Mouse (Mus musculus): Measurements from ENCODE around the gene Cd151. TPM values are rescaled to one million over a fixed set of nuclear protein-coding genes. Genes with fewer than 3 reads are reported as not detected.

Cd151 gene
- polyA plus RNA-seq, 1 experiment from 2014 or later = 14.0 TPM

DNA sequence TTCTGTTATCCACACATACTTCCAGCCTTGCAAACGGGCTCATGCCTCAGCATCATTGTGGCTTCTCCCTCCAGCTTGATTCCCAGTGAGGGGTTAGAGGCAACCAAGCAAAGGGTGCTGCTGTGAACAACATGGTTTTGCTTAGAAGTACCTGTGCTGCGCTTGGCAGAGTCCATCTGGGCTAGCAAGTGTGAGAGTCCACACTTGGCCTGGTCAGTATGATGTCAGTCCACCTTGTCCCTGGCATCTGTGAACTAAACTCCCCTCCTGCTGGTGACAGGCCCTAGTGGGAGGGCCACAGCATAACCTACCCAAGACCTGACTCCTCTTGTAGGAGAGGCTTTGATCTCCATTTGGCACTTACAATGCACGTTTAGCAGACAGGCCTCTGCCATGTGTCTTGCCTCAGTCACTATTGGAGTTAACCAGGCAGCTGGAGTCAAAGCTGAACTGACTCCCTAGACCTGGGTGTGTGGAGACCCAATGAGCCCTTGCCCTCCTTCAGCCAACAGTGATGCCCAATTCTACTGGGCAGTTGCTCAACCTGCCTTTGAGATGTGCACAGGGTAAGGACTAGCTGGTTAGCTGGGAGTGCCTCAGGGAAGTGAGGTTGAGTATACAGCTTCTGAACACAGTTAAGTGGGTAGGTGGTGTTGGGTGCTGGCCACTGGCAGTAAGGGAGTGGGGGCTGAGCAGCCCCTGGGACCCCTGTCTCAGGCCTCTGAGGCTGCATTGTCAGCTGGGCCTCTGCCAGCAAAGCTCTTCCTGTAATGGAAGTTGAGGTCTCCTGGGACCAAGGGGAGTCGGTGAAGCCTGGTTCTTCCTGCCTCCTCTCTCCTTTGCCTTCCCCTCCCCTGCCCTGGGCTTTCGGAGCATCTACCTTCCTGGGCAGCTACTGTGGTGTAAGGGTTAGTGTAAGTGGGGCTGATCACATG, 17.3 kb downstream of the Cd151 start:
- Histone ChIP-seq H3K27ac (no peak overlapping the region), H3K36me3 (0 out of 2 replicates have a peak, but pooled peaks cover 3% of the 10 kb centered on the region), H3K4me3 (no peak overlapping the region), H3K9me3 (replicated peaks) (no peaks in the 10 kb centered on the region), H3K4me1 (peaks cover 23% of the 10 kb centered on the region), H3K27me3 (ENCODE audit: low read depth, poor library complexity, severe bottlenecking) (peaks cover 39% of the 10 kb centered on the region)
- no peak for DNase-seq (ENCODE audit: low spot score)
- WGBS = 78% methylated on average over 5 of the region's 5 CpGs

- Histone ChIP-seq H3K36me3 (0 out of 2 replicates have a peak, but pooled peaks cover 3% of the 10 kb centered on the region), H3K4me1 (peaks cover 23% of the 10 kb centered on the region), H3K27ac (no peak overlapping the region), H3K27me3 (ENCODE audit: low read depth, poor library complexity, severe bottlenecking) (peaks cover 39% of the 10 kb centered on the region), H3K9me3 (replicated peaks) (no peaks in the 10 kb centered on the region), H3K4me3 (no peak overlapping the region)
- WGBS = 74% methylated on average over 2 of the region's 2 CpGs
- DNase-seq (ENCODE audit: low spot score) = no peak
These were observed 18.0 kb downstream of the Cd151 start for GRCm38 (mm10) chr7:141485186-141485585.

GRCm38 (mm10) chr7:141485606-141486005, 18.4 kb downstream of the Cd151 start:
- Histone ChIP-seq H3K27me3 (ENCODE audit: low read depth, poor library complexity, severe bottlenecking) (peaks cover 39% of the 10 kb centered on the region), H3K4me1 (peaks cover 23% of the 10 kb centered on the region), H3K27ac (no peak overlapping the region), H3K9me3 (replicated peaks) (no peaks in the 10 kb centered on the region), H3K36me3 (0 out of 2 replicates have a peak, but pooled peaks cover 3% of the 10 kb centered on the region), H3K4me3 (no peak overlapping the region)
- no peak for DNase-seq (ENCODE audit: low spot score)
- WGBS = 89% methylated on average over 2 of the region's 2 CpGs

DNA sequence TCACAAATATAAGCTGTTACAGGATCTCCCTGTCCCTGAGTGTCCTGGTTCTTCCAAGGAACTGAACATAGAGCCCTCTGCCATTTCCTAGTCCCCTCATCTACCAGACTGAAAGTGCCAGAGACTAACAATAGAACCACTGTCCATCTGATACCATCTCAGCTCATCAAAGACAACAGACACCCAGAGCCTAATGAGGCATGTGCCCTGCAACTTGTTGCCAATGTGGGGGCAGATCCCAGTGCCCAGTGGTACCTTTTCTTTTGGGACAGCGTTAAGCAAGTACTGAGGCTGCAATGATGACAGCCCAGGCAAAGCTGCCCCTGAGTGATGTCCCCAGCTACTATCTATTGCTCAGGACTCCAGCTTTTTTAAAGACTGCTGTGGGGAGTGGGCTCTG, 19.0 kb downstream of the Cd151 start:
- 0 out of 2 replicates have a peak, but pooled peaks cover 3% of the 10 kb centered on the region for H3K36me3 ChIP-seq
- H3K4me1 ChIP-seq = peaks cover 16% of the 10 kb centered on the region
- no peak for DNase-seq (ENCODE audit: low spot score)
- no peak overlapping the region for H3K4me3 ChIP-seq
- H3K27me3 ChIP-seq (ENCODE audit: low read depth, poor library complexity, severe bottlenecking) = peaks cover 35% of the 10 kb centered on the region
- 94% methylated on average over 1 of the region's 1 CpGs for WGBS
- no peaks in the 10 kb centered on the region for H3K9me3 ChIP-seq (replicated peaks)
- no peak overlapping the region for H3K27ac ChIP-seq

GRCm38 (mm10) chr7:141487141-141487540, 19.9 kb downstream of the Cd151 start:
- Histone ChIP-seq H3K4me3 (no peak overlapping the region), H3K27me3 (ENCODE audit: low read depth, poor library complexity, severe bottlenecking) (peaks cover 26% of the 10 kb centered on the region), H3K4me1 (peaks cover 7% of the 10 kb centered on the region), H3K9me3 (replicated peaks) (no peaks in the 10 kb centered on the region), H3K36me3 (peaks cover 8% of the 10 kb centered on the region), H3K27ac (no peak overlapping the region)
- WGBS = 84% methylated on average over 7 of the region's 7 CpGs
- DNase-seq (ENCODE audit: low spot score) = no peak

DNA sequence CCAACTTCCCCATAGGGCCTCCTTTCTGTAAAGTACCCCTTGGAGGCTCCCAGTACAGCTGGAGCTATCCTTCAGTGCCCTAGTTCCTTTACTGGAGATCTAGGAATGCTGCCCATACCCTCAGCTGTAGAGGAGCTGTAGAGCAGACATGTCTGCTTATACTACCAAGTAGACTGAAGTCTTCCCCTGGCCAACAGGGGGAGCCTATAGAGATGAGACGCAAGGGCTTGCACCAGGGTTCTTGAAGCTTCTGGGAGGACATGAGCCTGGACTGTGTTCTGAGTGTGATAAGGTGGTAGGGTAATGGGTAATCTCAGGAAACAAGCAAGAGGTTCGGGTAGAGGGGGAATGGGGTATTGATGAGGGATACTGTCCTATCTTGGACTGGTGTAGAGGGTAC, 24.0 kb downstream of the Cd151 start:
- no peak overlapping the region for H3K4me3 ChIP-seq
- H3K27me3 ChIP-seq (ENCODE audit: low read depth, poor library complexity, severe bottlenecking) = no peaks in the 10 kb centered on the region
- no peak overlapping the region for H3K27ac ChIP-seq
- no peak for DNase-seq (ENCODE audit: low spot score)
- H3K9me3 ChIP-seq (replicated peaks) = no peaks in the 10 kb centered on the region
- peaks cover 29% of the 10 kb centered on the region for H3K36me3 ChIP-seq
- WGBS = 81% methylated on average over 2 of the region's 2 CpGs
- no peaks in the 10 kb centered on the region for H3K4me1 ChIP-seq

DNA sequence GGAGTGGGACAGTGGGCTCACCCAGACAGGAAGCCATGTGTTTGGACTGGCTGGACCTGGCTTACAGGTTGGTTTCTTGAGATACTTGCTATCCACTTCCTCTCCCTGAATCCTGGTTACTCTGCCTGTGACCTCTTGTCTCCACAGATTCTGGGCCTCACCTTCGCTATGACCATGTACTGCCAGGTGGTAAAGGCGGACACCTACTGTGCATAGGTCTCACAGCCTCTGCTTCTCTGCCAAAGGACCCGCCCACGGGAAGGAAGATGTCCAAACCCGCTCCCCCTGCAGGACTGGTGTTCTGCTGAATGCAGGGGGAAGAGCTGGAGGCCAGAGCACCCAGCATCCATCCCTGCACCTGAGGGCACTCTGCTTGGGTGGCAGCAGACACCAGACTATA, 25.5 kb downstream of the Cd151 start:
- 93% methylated on average over 5 of the region's 5 CpGs for WGBS
- Histone ChIP-seq H3K27me3 (ENCODE audit: low read depth, poor library complexity, severe bottlenecking) (no peaks in the 10 kb centered on the region), H3K4me3 (no peak overlapping the region), H3K27ac (no peak overlapping the region), H3K4me1 (no peaks in the 10 kb centered on the region), H3K9me3 (replicated peaks) (no peaks in the 10 kb centered on the region), H3K36me3 (peaks cover 32% of the 10 kb centered on the region)
- no peak for DNase-seq (ENCODE audit: low spot score)

DNA sequence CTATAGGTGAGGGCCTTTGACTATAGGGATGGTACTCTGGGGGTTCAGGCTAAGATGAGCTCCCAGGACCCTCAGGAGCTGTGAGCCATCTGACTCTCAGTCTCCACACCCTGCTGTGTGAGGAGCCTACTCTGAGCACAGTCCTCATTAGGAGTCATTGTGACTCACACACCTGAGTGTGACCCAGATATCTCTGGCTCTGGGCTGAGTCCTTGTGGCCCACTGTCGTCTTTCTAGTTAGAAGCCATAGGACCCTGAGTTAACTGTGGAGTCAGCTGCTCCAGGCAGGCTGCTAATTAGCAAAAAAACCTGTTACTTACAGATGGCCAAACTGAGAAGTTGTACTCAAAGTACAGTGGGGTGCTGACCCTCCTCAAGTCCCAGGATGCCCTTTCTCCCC, 26.5 kb downstream of the Cd151 start:
- Histone ChIP-seq H3K36me3 (peaks cover 32% of the 10 kb centered on the region), H3K27ac (no peak overlapping the region), H3K9me3 (replicated peaks) (no peaks in the 10 kb centered on the region), H3K4me3 (no peak overlapping the region), H3K27me3 (ENCODE audit: low read depth, poor library complexity, severe bottlenecking) (no peaks in the 10 kb centered on the region), H3K4me1 (no peaks in the 10 kb centered on the region)
- WGBS = 87% methylated on average over 1 of the region's 1 CpGs
- DNase-seq (ENCODE audit: low spot score) = no peak

- peaks cover 44% of the 10 kb centered on the region for H3K36me3 ChIP-seq
- no peak for DNase-seq (ENCODE audit: low spot score)
- H3K4me3 ChIP-seq = no peak overlapping the region
- no peaks in the 10 kb centered on the region for H3K9me3 ChIP-seq (replicated peaks)
- H3K4me1 ChIP-seq = no peaks in the 10 kb centered on the region
- H3K27me3 ChIP-seq (ENCODE audit: low read depth, poor library complexity, severe bottlenecking) = no peaks in the 10 kb centered on the region
- H3K27ac ChIP-seq = no peak overlapping the region
- 84% methylated on average over 2 of the region's 2 CpGs for WGBS
These were observed 28.2 kb downstream of the Cd151 start for GRCm38 (mm10) chr7:141495379-141495778.

DNA sequence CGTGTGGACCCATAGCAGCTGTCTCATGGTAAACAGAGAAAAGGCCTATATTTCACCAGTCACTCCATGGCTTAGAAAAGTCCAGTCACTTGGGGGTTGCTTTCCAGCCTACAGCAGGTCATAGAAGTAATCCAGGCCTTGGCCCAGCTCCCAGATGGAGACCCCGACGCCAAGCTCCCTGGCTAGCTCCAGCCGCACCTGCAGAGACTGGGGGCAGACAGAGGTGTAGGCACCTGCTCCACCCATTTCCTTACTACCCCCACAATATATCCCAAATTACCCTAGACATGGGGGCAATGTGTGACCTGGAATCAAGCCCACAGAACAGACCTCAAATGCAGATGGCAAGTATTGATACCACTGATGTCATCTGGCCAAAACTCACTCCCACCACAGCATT, 28.7 kb downstream of the Cd151 start:
- Histone ChIP-seq H3K27ac (no peak overlapping the region), H3K36me3 (peaks cover 44% of the 10 kb centered on the region), H3K27me3 (ENCODE audit: low read depth, poor library complexity, severe bottlenecking) (no peaks in the 10 kb centered on the region), H3K4me3 (no peak overlapping the region), H3K4me1 (no peaks in the 10 kb centered on the region), H3K9me3 (replicated peaks) (no peaks in the 10 kb centered on the region)
- no peak for DNase-seq (ENCODE audit: low spot score)
- WGBS = 96% methylated on average over 4 of the region's 4 CpGs

GRCm38 (mm10) chr7:141497600-141497999, 30.4 kb downstream of the Cd151 start:
- no peak for DNase-seq (ENCODE audit: low spot score)
- peaks cover 42% of the 10 kb centered on the region for H3K36me3 ChIP-seq

GRCm38 (mm10) chr7:141501820-141502555, 34.8 kb downstream of the Cd151 start:
- Histone ChIP-seq H3K27me3 (ENCODE audit: low read depth, poor library complexity, severe bottlenecking) (no peaks in the 10 kb centered on the region), H3K4me3 (no peak overlapping the region), H3K36me3 (peaks cover 20% of the 10 kb centered on the region), H3K27ac (no peak overlapping the region), H3K4me1 (no peaks in the 10 kb centered on the region), H3K9me3 (replicated peaks) (no peaks in the 10 kb centered on the region)
- DNase-seq (ENCODE audit: low spot score) = no peak
- WGBS = 93% methylated on average over 7 of the region's 7 CpGs

More at GRCm38 (mm10) chr7:141497600-141497999, 30.4 kb downstream of the Cd151 start:
- H3K9me3 ChIP-seq (replicated peaks) = no peaks in the 10 kb centered on the region
- no peaks in the 10 kb centered on the region for H3K27me3 ChIP-seq (ENCODE audit: low read depth, poor library complexity, severe bottlenecking)
- WGBS = 95% methylated on average over 3 of the region's 3 CpGs
- no peak overlapping the region for H3K27ac ChIP-seq
- no peaks in the 10 kb centered on the region for H3K4me1 ChIP-seq
- H3K4me3 ChIP-seq = no peak overlapping the region

DNA sequence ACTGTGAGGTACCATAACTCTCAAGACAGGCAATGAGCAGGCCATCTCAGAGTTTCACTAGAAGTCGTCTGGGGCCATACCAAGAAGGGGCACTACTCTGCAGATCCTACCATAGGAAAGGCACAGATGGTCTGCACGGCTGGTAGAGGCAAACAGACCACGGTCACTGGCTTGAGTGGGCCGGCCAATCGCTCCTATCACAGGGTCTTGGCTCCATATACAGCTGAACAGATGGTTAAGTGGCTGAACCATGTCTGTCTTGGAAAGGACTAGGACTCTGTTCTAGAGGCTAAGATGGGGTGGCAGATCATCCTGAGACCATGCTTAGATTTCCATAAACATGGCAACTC, 35.3 kb downstream of the Cd151 start:
- Histone ChIP-seq H3K27ac (no peak overlapping the region), H3K9me3 (replicated peaks) (no peaks in the 10 kb centered on the region), H3K27me3 (ENCODE audit: low read depth, poor library complexity, severe bottlenecking) (no peaks in the 10 kb centered on the region), H3K4me3 (no peak overlapping the region), H3K4me1 (no peaks in the 10 kb centered on the region), H3K36me3 (peaks cover 20% of the 10 kb centered on the region)
- DNase-seq (ENCODE audit: low spot score) = no peak
- 94% methylated on average over 5 of the region's 5 CpGs for WGBS
